Mouse (Mus musculus) left cerebral cortex, adult 9 months (tissue): ENCODE results near the gene Phlda2.
A peak's percentile ranks its signal among the peaks of the same experiment; 100 is the strongest.

ENCODE experiments used
- DNase-seq, 2 experiments: peaks; one replicate each; pipeline ENCODE4 v3.0.0; 2022; ENCODE audit warnings: low spot score in 2 of 2

Gene Phlda2

DNA sequence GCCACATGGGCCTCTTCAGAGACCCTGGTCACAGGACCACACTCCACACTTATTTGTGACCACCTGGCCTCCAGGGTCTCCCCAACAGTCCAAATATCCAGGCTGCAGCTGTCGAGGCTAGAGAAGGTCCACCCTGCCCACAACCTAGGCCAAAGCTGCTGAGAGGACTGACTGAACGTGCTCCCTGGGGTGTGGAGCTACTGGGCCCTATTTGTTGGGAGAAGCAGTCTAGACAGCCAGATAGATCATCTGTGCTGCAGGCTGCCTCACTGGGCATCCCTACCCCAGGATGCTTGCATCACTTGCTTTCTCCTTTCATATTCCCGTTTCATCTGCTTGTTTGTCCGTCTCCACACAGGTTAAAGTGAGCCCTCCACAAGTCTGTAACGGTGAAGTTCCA, 40.4 kb downstream of the Phlda2 start:
- DNase-seq = no peak

DNA sequence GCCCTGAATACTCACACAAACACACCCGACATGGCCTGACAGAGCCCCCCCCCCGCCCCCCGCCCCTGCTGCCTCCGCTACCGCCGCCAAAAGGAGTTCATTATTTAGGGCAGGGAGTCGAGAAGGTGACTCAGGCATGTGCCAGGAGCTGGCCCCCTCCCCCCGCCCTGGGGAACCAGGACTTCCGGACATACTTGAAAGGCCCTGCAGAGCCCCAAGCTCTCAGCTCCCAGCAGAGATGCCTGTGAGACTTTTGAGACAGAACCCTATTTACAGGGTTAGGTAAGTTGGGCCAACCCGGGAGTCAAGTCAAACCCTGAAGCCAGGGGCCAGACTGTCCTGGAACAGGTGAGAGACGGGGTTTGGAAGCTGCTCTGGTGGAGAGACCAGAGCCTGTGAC, 41.0 kb downstream of the Phlda2 start:
- DNase-seq = no peak

DNA sequence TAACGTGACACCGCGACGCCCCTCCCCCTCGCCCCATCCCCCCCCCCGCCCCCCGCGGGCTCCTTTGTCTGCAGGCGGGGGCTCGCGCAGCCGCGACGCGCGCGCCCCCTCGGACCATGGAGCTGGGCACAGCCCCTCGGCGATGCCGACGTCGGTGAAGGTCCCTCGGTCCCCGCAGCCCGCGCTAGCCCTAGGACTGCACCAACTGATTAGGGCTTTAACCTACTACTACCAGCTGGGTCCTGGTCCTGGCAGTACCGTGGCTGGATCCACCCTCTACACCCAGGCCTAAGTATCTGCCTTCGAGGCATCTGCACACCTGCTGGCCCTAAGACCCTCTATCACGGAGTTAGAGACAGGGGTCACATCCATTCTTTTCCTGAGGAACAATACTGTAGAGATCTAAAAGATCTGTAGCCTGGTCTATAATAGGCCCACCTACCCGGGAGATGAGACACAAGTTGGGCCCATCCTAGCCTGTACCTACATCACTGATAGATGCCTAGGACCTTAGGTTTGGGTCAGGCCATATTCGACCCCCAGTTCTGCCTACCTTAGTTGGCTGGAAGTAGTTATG, 41.6 kb downstream of the Phlda2 start:
- no peak for DNase-seq

DNA sequence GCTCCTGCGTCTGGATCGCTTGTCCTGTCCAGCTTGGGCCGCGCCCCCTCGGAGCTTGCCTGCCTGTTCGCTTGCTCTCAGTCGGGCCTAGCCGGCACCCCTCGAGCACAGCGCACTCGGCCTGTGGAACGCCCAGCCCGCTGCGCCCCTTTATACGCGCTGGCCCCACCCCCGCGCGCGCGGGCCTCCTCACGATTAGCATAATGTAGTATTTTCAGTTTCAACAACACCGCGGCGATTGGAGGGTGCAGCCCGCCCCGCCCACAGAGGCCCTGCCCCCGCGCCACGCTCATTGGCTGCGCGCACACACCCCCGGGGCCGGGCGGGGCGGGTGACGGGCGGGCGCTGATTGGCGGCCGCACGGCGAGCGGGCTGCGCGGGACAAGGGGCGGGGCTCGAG, 42.1 kb downstream of the Phlda2 start, which contains the start of gene Cdkn1c:
Gene Cdkn1c, minus strand, starts transcription at position 177 of the 400 bp plus-strand sequence.
- DNase-seq = peak; percentile 62 to 82

DNA sequence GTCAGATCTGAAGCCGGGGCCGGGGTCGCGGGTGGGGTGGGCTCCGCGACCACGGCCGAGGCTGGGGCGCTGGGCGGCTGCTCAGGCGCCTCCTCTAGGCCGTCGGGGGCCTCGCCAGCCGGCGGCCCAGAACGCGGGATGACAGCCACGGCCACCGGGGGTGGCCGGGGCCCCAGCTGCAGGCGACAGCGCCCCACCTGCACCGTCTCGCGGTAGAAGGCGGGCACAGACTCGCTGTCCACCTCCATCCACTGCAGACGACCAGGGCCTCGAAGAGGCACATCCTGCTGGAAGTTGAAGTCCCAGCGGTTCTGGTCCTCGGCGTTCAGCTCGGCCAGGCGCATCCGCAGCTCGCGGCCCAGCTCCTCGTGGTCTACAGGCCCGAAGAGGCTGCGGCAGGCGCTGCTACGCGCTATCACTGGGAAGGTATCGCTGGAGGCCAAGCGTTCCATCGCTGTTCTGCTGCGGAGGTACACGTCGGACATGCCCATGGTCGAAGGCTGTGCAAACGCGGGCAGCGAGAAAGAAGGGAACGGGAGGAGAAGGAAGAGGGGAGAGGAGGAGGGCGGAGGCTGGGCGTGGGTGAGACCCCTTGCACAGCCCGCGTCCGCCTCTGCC, 42.6 kb downstream of the Phlda2 start:
- DNase-seq = no peak

DNA sequence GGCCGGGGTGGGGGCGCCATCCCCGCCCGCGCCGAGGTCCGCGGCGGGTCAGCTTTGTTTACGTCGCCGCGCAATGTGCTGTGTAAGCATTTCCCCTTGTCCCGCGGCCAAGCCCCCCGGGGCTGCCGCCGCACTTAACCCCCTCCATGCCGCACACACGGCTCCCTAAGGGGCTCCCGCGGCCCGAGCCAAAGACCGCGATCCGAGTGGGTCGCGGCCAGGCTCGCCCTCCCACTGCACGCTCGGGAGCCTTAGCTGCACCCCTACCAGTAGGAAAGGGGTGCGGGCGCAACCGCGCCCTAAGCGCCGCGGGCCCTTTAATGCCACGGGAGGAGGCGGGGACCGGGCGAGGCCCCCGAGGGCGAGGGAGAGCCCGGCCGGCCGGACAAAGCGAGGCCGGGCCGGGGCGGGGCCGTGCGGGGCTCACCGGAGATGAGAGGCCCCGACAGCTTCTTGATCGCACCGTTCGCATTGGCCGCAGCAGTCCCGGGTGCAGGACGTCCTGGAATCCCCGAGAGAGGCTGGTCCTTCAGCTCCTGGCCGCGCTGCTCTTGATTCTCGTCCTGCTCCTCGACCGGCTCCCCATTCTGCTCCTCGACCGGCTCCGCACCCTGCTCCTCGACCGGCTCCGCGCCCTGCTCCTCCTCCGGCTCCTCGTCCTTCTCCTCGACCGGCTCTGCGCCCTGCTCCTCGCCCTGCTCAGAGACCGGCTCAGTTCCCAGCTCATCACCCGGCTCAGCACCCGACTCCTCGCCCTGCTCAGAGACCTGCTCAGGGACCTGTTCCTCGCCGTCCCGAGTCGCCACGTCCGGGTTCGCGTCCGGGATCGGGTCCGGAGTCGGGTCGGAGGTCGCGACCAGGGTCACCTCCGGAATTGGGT, 43.4 kb downstream of the Phlda2 start:
- DNase-seq = no peak

DNA sequence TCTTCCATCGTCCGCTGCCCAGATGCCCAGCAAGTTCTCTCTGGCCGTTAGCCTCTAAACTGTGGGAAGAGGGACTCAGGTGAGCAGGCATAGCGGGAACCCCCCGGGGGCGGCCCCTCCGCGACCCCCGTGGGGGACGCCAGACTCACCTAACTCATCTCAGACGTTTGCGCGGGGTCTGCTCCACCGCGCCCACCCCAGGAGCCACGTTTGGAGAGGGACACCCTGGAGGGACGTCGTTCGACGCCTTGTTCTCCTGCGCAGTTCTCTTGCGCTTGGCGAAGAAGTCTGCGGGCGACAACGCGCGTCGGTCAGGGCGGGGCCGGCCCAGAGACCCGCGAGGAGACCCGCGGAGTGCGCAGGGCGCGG, 44.0 kb downstream of the Phlda2 start:
- DNase-seq = no peak
